Mouse (Mus musculus) spleen, postnatal 36 days (tissue): ENCODE results near the gene Olfr67.
"Not testable (repeated sequence)": the region's sequence is repeated elsewhere in the genome, so short reads cannot be mapped to it uniquely, and the experiment has no call there.

ENCODE experiments used
- DNase-seq, 2 experiments: peaks; one replicate each; pipeline ENCODE4 v3.0.0; 2022; ENCODE audit warnings: low spot score in 2 of 2, mixed read lengths in 1 of 2

The Olfr67 gene

GRCm38 (mm10) chr7:103771494-103771893, 20.1 kb downstream of the Olfr67 start, which contains the start of gene Olfr69:
TSS of gene Olfr69 (minus strand) at chr7:103771594.
- DNase-seq, result no peak

- DNase-seq, result not testable (repeated sequence)
Observed at GRCm38 (mm10) chr7:103767687-103768086, 23.9 kb downstream of the Olfr67 start.

GRCm38 (mm10) chr7:103762212-103762611, 29.4 kb downstream of the Olfr67 start:
- DNase-seq, result not testable (repeated sequence)

GRCm38 (mm10) chr7:103757233-103757632, 34.4 kb downstream of the Olfr67 start, which contains the start of gene Olfr630:
TSS of gene Olfr630 (minus strand) at chr7:103757333.
- DNase-seq, result no peak

- no peak for DNase-seq
Observed at GRCm38 (mm10) chr7:103744843-103745242, 46.8 kb downstream of the Olfr67 start, which contains the start of gene Olfr629. TSS of gene Olfr629 (minus strand) at chr7:103744943.
